Mouse (Mus musculus) adrenal gland, postnatal 10 days (tissue): Measurements from ENCODE around the gene Kdm6b. TPM values are rescaled to one million over a fixed set of nuclear protein-coding genes. Genes with fewer than 3 reads are reported as not detected.

Experiments used
- DNase-seq: peaks from one replicate; pipeline ENCODE4 v3.0.0; 2021; ENCODE audit warnings: mixed read lengths
- total RNA-seq, 2 experiments: library from RNA; stranded (reverse); gene quantifications; 2 replicates each; pipeline ENCODE4 v1.2.3; 2021

Kdm6b gene
- total RNA-seq, 2 experiments from 2014 or later: 49.0 to 53.4 TPM

GRCm38 (mm10) chr11:69366157-69366854 is 47.2 kb downstream of the Kdm6b start:
- DNase-seq: peak; percentile 97

DNA sequence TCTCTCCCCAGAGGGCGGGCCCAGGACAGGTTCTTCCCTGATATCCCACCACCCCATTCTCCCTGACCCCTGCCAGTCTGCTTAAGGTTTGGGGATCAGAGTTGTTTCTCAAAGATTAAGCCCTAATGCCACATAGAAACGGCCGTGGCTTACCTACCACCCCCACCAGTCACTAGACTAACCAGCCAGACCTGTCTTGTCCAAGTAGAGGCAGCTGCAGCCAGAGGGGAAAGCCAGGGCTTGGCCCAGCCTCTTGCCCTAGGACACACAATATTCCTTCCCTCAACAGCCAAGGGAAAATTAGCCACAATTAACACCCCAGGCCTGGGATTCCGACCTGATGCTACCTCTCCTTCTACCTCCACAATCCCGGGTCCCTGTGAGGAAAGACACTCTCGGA is 47.8 kb downstream of the Kdm6b start:
- DNase-seq: no peak

GRCm38 (mm10) chr11:69364910-69365309 is 48.6 kb downstream of the Kdm6b start:
- DNase-seq: peak; percentile 98

GRCm38 (mm10) chr11:69364376-69364775 is 49.1 kb downstream of the Kdm6b start:
- DNase-seq: no peak

- DNase-seq: no peak
Observed at GRCm38 (mm10) chr11:69362479-69362878, 51.0 kb downstream of the Kdm6b start.

GRCm38 (mm10) chr11:69362021-69362420 is 51.5 kb downstream of the Kdm6b start:
- no peak for DNase-seq

- no peak for DNase-seq
Observed at GRCm38 (mm10) chr11:69357690-69358089, 55.8 kb downstream of the Kdm6b start.

- no peak for DNase-seq
Observed at GRCm38 (mm10) chr11:69356544-69356943, 56.9 kb downstream of the Kdm6b start.

Other genes with a start within 250 kb of the Kdm6b start
- gene Alox8, start 215.8 kb downstream of the Kdm6b start, total RNA-seq: not detected
- not detected for gene Gucy2e, start 176.6 kb downstream of the Kdm6b start, total RNA-seq
- 10 to 100 TPM in 1 of 2 experiments, 1 to 10 TPM in 1; 7.8 to 12.6 TPM for gene Cntrob, start 89.9 kb downstream of the Kdm6b start, total RNA-seq
- 10 to 100 TPM; 75.1 to 78.6 TPM for gene Trappc1, start 89.7 kb downstream of the Kdm6b start, total RNA-seq
- gene Kcnab3, start 87.4 kb downstream of the Kdm6b start, total RNA-seq: 1 to 10 TPM; 5.1 to 7.9 TPM
- gene Rnf227, start 73.2 kb downstream of the Kdm6b start, total RNA-seq: 1 to 10 TPM; 4.2 to 7.2 TPM
- gene Chd3, start 44.3 kb downstream of the Kdm6b start, total RNA-seq: 100 to 1,000 TPM in 1 of 2 experiments, 10 to 100 TPM in 1; 93.8 to 128 TPM
- gene Naa38, start 18.2 kb downstream of the Kdm6b start, total RNA-seq: 100 to 1,000 TPM; 124 to 138 TPM
- gene Cyb5d1, start 18.0 kb downstream of the Kdm6b start, total RNA-seq: 10 to 100 TPM; 32.4 to 38.9 TPM
- 10 to 100 TPM; 29.1 to 33.0 TPM for gene Tmem88, start 15.4 kb downstream of the Kdm6b start, total RNA-seq
- under 1 TPM; 0.30 TPM for gene Dnah2, start 135.4 kb upstream of the Kdm6b start, total RNA-seq
- 1 to 10 TPM; 2.2 to 3.8 TPM for gene Efnb3, start 146.5 kb upstream of the Kdm6b start, total RNA-seq
- 10 to 100 TPM in 1 of 2 experiments, 1 to 10 TPM in 1; 8.1 to 12.5 TPM for gene Wrap53, start 166.6 kb upstream of the Kdm6b start, total RNA-seq
- gene Trp53, start 166.7 kb upstream of the Kdm6b start, total RNA-seq: 10 to 100 TPM; 59.9 to 75.9 TPM
- gene Atp1b2, start 192.3 kb upstream of the Kdm6b start, total RNA-seq: 10 to 100 TPM; 38.6 to 52.9 TPM
- gene Shbg, start 204.2 kb upstream of the Kdm6b start, total RNA-seq: under 1 TPM; 0.27 to 0.36 TPM
- gene Sat2, start 208.3 kb upstream of the Kdm6b start, total RNA-seq: 10 to 100 TPM in 1 of 2 experiments, 1 to 10 TPM in 1; 9.2 to 10.1 TPM
- gene Fxr2, start 219.3 kb upstream of the Kdm6b start, total RNA-seq: 10 to 100 TPM; 61.9 to 80.2 TPM
- gene Sox15, start 241.6 kb upstream of the Kdm6b start, total RNA-seq: not detected
- gene Mpdu1, start 249.0 kb upstream of the Kdm6b start, total RNA-seq: 100 to 1,000 TPM; 114 to 116 TPM